Mouse (Mus musculus): ENCODE results near the gene Hoxa13.

DNA sequence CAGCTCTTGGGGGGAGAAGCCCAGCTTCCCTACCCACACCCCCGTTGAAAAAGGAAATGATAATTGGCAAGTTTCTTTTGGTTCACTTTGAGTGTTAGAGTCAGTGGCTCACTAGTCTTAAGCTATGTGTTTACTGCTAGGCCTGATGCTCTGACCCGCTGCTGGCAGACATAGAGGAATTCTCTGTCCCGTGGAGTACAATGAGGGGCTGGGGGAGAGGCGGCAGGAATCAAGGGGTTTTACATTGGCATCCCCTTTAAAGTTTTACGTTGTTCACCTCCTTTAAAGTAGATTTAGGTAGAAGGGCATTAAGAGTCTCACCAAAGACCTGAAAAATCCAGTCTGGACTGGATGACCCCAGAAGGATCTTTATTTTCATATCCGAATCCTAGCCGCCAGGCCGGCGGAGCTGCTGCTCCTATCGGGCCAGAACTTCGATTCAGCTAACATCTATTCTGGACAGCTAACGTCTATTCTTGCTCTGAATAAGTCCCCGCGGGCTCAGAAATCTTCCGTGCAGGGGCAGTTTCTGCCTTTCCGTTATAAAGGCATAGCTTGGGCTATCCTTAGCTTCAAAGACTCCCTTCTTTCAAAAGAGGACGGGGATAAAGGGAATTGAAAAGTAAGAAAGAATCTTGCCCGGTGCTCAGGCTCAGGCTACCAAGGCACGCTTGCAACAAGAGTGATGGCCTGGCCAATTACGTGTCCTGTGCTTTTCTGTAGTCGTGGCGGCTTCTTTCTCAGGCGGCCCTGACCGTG, 8.5 kb downstream of the Hoxa13 start:
- TF ChIP-seq CTCF (IDR thresholded peaks at IDR 0.05) (no peak), POLR2A (IDR thresholded peaks at IDR 0.05; ENCODE audit: insufficient read depth, low read depth, low read length) (no peak)
